Mouse (Mus musculus): ENCODE measurements around the gene Vtn.

- TF ChIP-seq CTCF (IDR thresholded peaks at IDR 0.05; ENCODE audit: low read depth) (no peak), EP300 (optimal IDR thresholded peaks at IDR 0.05) (no peak)
These were observed 3.0 kb upstream of the Vtn start for GRCm38 (mm10) chr11:78495904-78496303.
